Mouse (Mus musculus) limb, embryonic 10.5 days (tissue): ENCODE data around the gene Hist1h1d. TPM values are rescaled to one million over a fixed set of nuclear protein-coding genes. Genes with fewer than 3 reads are reported as not detected.
"Not testable (repeated sequence)": the region's sequence is repeated elsewhere in the genome, so short reads cannot be mapped to it uniquely, and the experiment has no call there.

Experiments
- DNase-seq: peaks from one replicate; pipeline ENCODE4 v3.0.0-alpha.2; 2017; ENCODE audit warnings: low spot score
- H3K27ac ChIP-seq: fragments of 300-500 bp; sonication (generic); 2 replicates; pipeline ENCODE4 v1.5.1; 2016; ENCODE audit warnings: mild to moderate bottlenecking
- H3K27me3 ChIP-seq: fragments of 300-500 bp; sonication (generic); 2 replicates; pipeline ENCODE4 v1.6.1; 2016; ENCODE audit warnings: low read depth, mild to moderate bottlenecking; ENCODE audit not compliant: poor library complexity, severe bottlenecking
- H3K36me3 ChIP-seq: fragments of 300-500 bp; sonication (generic); 2 replicates; pipeline ENCODE4 v1.6.1; 2016; ENCODE audit warnings: mild to moderate bottlenecking, moderate library complexity
- H3K4me1 ChIP-seq: fragments of 300-500 bp; sonication (generic); 2 replicates; pipeline ENCODE4 v1.6.1; 2016
- H3K4me3 ChIP-seq: fragments of 300-500 bp; sonication (generic); 2 replicates; pipeline ENCODE4 v1.5.1; 2016; ENCODE audit warnings: mild to moderate bottlenecking, moderate library complexity
- H3K9me3 ChIP-seq: fragments of 300-500 bp; sonication (generic); replicated peaks from 2 replicates; pipeline ENCODE4 v1.6.1; 2016; ENCODE audit warnings: mild to moderate bottlenecking
- WGBS: fragments of 180-500 bp; shearing (Covaris S2); methylation state at CpG from one replicate; pipeline ENCODE4 v1.1.7; 2016; 5-methylcytosine and 5-hydroxymethylcytosine counted together
- polyA plus RNA-seq: library from polyadenylated mRNA; unstranded; fragments of >200 nt; fragmentation: Nextera tagmentation; extraction: Ambion mirVana; gene quantifications from 2 replicates; pipeline ENCODE4 v1.2.1, GENCODE M21; 2016

Gene Hist1h1d
- polyA plus RNA-seq, 1 experiment from 2014 or later = 0.59 TPM

DNA sequence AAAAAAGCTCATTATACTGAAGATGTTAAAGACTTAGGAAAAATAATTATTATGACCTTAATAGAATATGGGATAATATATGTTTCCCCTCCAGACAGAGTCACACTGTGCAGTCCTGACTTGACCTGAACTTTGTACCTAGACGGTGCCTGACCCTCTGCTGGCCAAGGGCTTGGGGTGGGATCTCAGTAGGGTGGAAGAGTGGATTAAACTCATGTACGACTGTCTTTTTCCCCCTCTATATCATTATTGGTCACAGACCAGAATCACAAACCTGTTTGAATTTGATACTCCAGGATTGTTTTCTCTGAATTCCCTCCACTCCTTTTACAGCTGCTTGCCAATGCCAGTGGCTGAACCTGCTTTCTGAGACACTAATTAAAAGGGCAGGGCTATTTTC, 7.6 kb downstream of the Hist1h1d start:
- H3K9me3 ChIP-seq, H3K36me3 ChIP-seq, H3K27me3 ChIP-seq, H3K4me1 ChIP-seq, H3K4me3 ChIP-seq, DNase-seq: not testable (repeated sequence)
- WGBS = 32% methylated on average over 2 of the region's 2 CpGs
- H3K27ac ChIP-seq = peak overlapping the region; percentile 46; the same call in 1 of the 2 replicates

GRCm38 (mm10) chr13:23561531-23561882, 8.4 kb downstream of the Hist1h1d start:
- not testable (repeated sequence) for H3K9me3 ChIP-seq, DNase-seq, H3K4me1 ChIP-seq, H3K27me3 ChIP-seq, H3K36me3 ChIP-seq
- peak overlapping the region; percentile 98 for H3K27ac ChIP-seq
- peak overlapping the region; percentile 50 for H3K4me3 ChIP-seq
- WGBS = 0% methylated on average over 2 of the region's 5 CpGs

DNA sequence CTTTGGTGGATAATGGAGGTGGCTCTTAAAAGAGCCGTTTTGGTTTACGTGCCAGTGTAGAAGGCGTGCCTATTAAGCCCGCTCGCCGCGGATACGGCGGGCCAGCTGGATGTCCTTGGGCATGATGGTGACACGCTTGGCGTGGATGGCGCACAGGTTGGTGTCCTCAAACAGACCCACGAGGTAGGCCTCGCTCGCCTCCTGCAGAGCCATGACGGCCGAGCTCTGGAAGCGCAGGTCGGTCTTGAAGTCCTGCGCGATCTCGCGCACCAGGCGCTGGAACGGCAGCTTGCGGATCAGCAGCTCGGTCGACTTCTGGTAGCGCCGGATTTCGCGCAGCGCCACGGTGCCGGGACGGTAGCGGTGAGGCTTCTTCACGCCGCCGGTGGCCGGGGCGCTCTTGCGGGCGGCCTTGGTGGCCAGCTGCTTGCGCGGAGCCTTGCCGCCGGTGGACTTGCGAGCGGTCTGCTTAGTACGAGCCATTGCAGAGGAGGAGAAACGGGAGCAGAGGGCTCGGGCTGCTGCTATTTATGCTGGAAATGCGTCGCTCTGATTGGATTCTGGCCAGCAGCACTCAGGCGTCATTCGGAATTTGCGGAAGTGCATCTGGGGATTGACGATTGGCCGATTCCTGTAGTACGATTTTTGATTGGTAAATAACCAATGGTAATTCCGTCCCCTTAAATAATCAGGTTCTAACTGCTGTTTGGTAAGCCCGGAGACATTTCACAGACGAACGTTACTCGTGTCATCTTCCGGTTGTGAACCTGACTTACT, 9.0 kb downstream of the Hist1h1d start, which contains the start of gene Hist1h3e:
TSS of gene Hist1h3e (minus strand) at position 487 of the 777 bp plus-strand sequence.
- not testable (repeated sequence) for H3K36me3 ChIP-seq, H3K27me3 ChIP-seq, H3K9me3 ChIP-seq, H3K4me1 ChIP-seq
- WGBS = under 1% methylated on average over 63 of the region's 67 CpGs
- peak; percentile 90 for DNase-seq
- Histone ChIP-seq H3K4me3 (peak within 1 kb of the TSS; percentile 50), H3K27ac (peak within 1 kb of the TSS; percentile 98)

- Histone ChIP-seq H3K4me1 (peaks cover 3% of the 10 kb centered on the region; the same call in 1 of the 2 replicates), H3K27ac (peak overlapping the region; percentile 98), H3K27me3 (no peaks in the 10 kb centered on the region), H3K4me3 (peak overlapping the region; percentile 50), H3K9me3 (no peaks in the 10 kb centered on the region), H3K36me3 (no peaks in the 10 kb centered on the region)
- whole genome bisulfite sequencing = 4% methylated on average over 18 of the region's 18 CpGs
- no peak for DNase-seq
These were observed 9.8 kb downstream of the Hist1h1d start for GRCm38 (mm10) chr13:23562699-23563462.

GRCm38 (mm10) chr13:23564482-23564881, 11.4 kb downstream of the Hist1h1d start:
- WGBS = 88% methylated on average over 2 of the region's 2 CpGs
- Histone ChIP-seq H3K4me1 (peaks cover 3% of the 10 kb centered on the region; the same call in 1 of the 2 replicates), H3K36me3 (no peaks in the 10 kb centered on the region), H3K4me3 (no peak overlapping the region), H3K27ac (peak overlapping the region; percentile 98), H3K27me3 (no peaks in the 10 kb centered on the region), H3K9me3 (no peaks in the 10 kb centered on the region)
- DNase-seq = no peak

DNA sequence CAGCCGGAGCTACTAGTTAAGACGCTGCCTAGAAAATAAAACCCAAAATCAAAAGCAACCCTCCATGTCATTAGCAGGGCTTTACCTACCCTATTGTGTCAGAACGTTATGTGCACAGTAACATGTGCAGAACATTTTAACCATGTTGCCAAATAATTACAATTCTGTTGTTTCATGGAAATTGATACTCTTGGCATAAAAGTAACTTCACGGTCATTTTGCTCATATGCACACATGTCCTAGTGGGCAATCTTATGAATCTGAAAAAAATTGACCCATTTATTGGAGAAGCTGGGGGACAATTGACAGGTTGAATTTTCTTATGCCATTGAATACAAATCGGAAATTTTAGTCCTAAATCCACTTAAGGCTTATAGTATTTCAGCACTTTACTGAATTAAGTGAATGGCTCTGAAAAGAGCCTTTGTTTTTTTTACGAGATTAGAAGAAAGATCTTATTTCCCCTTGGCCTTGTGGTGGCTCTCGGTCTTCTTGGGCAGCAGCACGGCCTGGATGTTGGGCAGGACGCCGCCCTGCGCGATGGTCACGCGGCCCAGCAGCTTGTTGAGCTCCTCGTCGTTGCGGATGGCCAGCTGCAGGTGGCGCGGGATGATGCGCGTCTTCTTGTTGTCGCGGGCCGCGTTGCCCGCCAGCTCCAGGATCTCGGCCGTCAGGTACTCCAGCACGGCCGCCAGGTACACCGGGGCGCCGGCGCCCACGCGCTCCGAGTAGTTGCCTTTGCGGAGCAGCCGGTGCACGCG, 17.4 kb downstream of the Hist1h1d start:
- Histone ChIP-seq H3K4me3 (peak overlapping the region; percentile 54), H3K4me1 (peaks cover 14% of the 10 kb centered on the region), H3K27ac (peak overlapping the region; percentile 90)
- H3K36me3 ChIP-seq, H3K9me3 ChIP-seq, H3K27me3 ChIP-seq, DNase-seq: not testable (repeated sequence)
- 1% methylated on average over 28 of the region's 41 CpGs for WGBS

DNA sequence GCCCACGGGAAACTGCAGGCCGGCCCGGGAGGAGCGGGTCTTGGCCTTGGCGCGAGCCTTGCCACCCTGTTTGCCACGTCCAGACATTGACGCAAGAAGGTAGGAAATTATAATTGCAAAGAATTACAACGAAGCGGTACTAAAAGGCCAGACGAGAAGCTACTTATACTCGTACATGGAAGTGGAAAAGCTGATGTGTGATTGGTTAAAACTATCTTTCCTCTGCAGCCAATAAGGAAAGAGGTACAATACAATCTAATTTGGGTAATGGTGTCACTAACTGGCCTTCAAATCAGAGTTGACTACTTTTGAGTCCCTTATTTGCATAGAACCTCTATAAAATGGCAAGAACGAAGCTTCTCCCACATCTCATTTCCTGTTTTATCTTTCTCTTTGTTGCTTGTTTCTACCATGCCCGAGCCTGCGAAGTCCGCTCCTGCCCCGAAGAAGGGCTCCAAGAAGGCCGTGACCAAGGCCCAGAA, 18.0 kb downstream of the Hist1h1d start, which contains the start of the genes Hist1h2ae and Hist1h2bg:
TSS of gene Hist1h2ae (minus strand) at position 199 of the 482 bp plus-strand sequence.
TSS of gene Hist1h2bg (plus strand) at position 375 of the 482 bp plus-strand sequence.
- DNase-seq = peak; percentile 75
- Histone ChIP-seq H3K9me3 (no peaks in the 10 kb centered on the region), H3K36me3 (no peaks in the 10 kb centered on the region), H3K4me3 (peak within 1 kb of the TSS; percentile 54), H3K27me3 (no peaks in the 10 kb centered on the region), H3K4me1 (peaks cover 14% of the 10 kb centered on the region), H3K27ac (peak within 1 kb of the TSS; percentile 90)
- WGBS = 0% methylated on average over 18 of the region's 18 CpGs

- peak overlapping the region; percentile 54 for H3K4me3 ChIP-seq
- H3K36me3 ChIP-seq, DNase-seq, H3K27me3 ChIP-seq, H3K9me3 ChIP-seq: not testable (repeated sequence)
- H3K27ac ChIP-seq = peak overlapping the region; percentile 90
- peaks cover 18% of the 10 kb centered on the region for H3K4me1 ChIP-seq
- WGBS = under 1% methylated on average over 16 of the region's 34 CpGs
These were observed 18.6 kb downstream of the Hist1h1d start for GRCm38 (mm10) chr13:23571504-23572217.

- peak overlapping the region; percentile 54 for H3K4me3 ChIP-seq
- no peaks in the 10 kb centered on the region for H3K27me3 ChIP-seq
- WGBS = 47% methylated on average over 2 of the region's 2 CpGs
These were observed 19.4 kb downstream of the Hist1h1d start for GRCm38 (mm10) chr13:23572218-23573033.

GRCm38 (mm10) chr13:23573034-23573897, 20.2 kb downstream of the Hist1h1d start:
- not testable (repeated sequence) for DNase-seq, H3K27me3 ChIP-seq, H3K9me3 ChIP-seq, H3K36me3 ChIP-seq
- 15% methylated on average over 20 of the region's 20 CpGs for WGBS
- Histone ChIP-seq H3K4me3 (peak overlapping the region; percentile 54), H3K27ac (peak overlapping the region; percentile 89), H3K4me1 (peaks cover 26% of the 10 kb centered on the region)

More at GRCm38 (mm10) chr13:23572218-23573033, 19.4 kb downstream of the Hist1h1d start:
- H3K9me3 ChIP-seq = no peaks in the 10 kb centered on the region
- no peaks in the 10 kb centered on the region for H3K36me3 ChIP-seq
- peak overlapping the region; percentile 89 for H3K27ac ChIP-seq
- no peak for DNase-seq
- H3K4me1 ChIP-seq = peaks cover 26% of the 10 kb centered on the region
